Mouse (Mus musculus): ENCODE results near the gene Crocc.

The Crocc gene

DNA sequence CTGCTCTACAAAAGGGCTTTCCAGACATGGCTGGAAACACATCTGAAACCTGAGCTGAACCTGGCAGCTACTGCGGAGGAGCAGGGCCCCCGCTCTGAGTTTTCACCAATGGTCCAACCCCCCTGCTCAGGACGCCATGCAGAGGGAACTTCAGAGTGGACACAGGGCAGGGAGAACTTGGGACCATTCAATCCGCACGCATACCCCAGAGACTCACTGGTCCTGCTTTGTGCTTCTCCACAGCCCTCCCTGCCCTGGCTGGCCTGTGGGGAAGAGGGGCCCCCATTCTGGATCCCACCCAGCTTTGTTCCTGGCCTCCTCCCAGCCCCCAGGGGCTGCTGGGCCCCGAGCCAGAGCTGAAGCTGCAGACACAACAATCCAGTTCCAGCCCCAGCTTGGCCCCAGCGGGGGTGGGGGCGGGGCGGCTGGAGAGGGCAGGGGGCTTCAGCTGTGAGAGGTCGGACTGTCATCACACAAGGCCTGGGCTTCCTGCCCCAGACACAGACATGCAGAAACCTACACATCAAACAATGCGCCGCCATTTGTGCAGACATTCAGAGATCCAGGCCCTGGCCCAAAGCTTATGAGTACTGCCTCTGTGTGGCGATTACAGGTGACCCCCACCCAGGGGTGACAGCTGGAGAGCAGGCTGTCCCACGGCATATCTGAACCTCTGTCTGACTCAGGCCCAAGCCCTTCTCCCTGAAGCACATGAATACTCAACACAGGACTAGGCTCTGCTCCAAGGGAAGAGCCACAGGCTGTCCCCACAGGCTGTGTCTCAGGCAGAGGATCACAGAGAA, 39.3 kb downstream of the Crocc start:
- in situ Hi-C loops (cut with MboI): no loop called here

DNA sequence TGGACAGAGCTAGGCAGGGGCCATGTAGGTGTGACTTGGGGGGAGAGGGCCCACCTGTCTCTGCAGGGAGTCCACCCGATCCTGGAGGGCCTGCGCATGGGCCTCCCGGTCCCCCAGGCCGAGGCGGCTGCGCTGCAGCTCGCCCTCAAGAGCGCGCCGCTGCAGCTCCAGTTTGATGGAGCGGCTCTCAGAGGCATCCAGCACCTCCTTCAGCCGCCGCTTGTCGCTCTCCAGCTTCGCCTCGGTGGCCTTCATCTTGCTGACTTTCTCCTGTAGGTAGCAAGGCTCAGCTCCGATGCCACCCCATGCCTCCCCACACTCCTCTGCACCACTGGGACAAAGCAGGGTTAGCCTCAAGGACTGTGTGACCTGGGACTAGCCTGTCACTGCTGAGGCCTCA, 40.1 kb downstream of the Crocc start:
- in situ Hi-C loops (cut with MboI): no loop called here

DNA sequence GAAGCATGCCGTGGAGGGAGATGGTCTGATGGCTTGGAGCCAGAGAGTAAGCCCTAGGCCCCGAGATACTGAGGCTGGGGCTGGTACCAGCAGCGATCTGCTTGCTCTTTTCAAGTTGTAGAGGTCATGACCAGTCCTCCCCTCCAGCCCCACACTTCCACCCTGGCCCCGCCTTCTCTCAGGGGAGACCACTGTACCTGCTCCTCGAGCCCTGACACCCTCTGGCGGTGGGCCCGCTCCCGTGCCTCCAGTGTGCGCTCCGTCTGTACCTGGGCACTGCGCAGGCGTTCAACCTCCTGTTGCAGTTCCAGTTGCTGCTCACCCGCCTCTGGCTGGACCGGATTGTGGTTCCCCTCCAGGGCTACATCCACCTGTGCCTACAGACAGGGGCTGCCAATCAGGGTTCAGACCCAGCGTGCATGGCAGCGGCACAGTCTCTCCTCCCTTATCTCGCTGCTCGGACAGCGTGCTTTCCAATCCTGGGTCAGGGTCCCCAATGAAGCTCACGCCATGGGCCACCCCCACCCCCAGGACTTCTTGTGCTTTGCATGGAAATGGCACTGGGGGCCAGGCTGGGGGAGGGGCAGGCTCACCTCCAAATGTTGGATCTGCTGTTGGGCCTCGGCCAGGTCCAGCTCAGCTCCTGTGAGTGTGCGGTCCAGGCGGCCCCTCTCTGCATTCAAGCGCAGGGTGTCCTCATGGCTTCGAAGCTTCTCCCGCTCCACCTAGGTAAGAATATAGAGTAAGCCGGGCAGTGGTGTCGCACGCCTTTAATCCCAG, 42.5 kb downstream of the Crocc start:
- in situ Hi-C loops (cut with MboI): no loop called here

- in situ Hi-C loops (cut with MboI): no loop called here
Measured at GRCm38 (mm10) chr4:141016311-141016710, 44.0 kb downstream of the Crocc start.

- in situ Hi-C loops (cut with MboI): no loop called here
Measured at GRCm38 (mm10) chr4:141015356-141015755, 45.0 kb downstream of the Crocc start.

DNA sequence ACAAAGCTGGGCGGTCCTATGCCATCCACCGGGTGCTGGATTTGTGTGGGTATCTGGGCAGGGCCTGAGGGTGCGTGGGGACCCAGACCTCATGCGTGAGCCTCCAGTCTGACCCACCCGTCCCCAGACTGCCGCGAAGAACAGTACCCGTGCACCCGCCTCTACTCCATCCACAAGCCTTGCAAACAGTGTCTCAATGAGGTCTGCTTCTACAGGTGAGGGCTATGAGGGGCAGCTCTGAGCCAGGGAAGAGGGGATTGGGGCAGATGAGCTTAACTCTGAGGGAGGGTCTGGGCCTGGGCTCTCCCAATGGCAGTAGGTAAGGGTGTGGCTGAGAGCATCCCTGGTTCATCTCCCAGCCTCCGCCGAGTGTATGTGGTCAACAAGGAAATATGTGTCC, 45.5 kb downstream of the Crocc start:
- in situ Hi-C loops (cut with MboI): no loop called here

DNA sequence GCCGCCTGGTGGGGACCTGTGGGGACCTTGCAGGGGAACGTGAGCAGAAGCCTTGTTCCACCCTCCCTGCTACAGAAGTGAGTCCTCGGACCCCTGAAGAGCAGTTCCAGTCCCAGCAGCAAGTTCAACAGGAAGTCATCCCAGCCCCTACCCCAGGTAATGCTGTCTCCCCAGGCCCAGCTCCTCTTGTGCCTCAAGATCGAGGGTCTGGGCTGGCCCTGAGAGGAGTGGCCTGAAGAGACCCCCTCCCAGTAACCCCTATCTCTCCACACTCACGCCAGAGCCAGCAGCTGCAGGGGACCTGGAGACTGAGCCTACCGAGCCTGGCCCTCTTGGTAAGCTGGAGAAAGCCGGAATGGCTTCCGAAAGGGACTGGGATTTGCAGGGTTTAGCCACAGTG, 46.2 kb downstream of the Crocc start:
- in situ Hi-C loops (cut with MboI): no loop called here

DNA sequence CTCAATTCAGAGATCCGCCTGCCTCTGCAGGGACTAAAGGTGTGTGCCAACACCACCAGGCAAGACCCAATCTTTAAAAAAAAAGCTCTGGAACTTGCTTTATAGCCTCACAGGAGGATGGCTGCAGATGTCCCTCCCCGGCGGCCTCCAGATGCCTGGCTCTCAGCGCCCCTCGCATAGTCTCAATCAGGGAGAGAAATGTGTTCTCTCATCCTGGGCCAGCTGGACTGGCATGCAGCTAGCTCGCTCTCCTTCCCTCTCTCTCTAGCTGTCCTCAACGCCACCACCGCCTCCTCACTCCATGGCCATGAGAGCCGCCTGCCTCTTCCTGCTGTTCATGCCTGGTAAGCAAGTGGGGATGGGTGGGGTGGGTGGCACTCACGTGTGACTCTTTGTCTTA, 47.8 kb downstream of the Crocc start:
- in situ Hi-C loops (cut with MboI): no loop called here

DNA sequence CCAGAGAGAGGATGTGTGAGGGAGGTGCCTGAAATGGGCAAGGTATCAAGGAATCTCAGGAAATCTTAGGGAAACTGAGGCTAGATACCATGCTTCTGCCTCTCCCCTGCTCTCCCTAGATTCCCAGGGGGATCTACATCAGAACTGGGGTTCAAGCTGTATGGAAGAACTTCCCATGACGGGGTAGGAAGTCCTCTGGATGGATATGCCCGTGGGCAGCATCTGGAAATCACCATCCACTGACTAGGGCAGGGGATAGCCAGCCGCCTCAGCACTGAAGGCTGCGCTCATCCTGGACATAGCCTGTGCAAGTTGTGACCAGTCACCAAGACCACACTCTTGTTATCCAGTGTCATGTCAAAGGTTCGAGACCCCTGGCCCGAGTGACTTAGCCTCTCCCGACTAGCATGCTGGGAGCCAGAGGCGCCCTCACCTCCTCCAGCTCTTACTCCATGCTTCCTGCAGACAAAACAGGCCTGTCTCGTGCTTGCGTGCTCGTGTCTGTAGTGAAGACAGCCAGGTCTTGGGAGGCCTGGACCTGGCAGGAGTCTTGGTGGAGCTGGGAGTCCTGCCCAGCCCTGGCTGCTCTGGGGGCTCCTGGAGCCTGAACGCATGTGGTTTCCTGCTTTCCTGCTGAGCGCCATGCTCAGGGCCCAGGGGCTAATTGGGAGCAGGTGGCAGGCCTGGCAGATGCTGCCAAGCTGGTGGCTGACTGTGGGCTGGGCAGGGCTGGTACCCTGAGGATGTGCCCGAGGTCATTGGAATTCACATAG, 48.6 kb downstream of the Crocc start:
- in situ Hi-C loops (cut with MboI): no loop called here

DNA sequence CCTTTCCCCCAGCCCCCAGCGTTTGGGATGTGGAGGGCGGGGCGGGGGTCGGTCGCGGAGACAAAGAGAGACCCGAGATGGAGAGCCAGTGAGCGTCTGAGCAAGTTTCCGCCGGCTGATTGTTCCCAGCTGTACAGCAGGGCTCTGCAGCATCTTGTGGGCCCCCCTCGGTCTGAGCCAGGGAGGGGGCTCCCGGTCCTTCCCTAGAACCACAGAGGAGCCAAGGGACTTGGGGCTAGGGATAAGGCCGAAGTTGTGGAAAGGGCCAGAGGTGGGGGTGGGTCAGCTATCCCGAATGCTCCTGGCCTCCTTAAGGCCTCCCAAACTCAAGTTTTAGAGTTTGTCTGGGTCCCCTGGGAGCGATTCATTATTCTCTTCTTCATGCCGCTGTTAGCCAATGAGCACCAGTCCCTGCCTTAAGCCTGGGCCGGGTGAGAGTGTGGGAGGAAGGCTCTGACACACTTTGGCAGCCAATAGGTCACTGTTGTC, 49.4 kb downstream of the Crocc start:
- in situ Hi-C loops (cut with MboI): no loop called here

DNA sequence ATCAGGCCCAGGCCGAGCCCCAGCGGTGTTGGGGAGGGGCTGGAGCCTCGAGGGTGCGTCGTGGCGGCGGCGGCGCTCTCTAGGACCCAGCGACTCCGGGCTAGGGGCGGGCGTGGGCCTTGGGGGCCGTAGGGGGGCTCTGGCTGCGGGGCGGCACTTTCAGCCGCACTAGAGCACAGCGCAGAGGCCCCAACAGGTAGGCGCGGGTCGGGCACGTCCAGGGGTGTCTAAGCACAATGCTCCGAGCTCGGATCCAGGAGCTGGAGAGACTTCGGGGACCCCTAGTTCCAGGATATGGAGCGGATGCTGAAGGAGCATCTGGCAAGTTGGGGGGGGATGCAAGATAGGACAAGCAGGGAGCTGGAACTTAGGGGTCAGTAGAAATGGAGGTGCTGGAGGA, 49.8 kb downstream of the Crocc start:
- in situ Hi-C loops (cut with MboI): no loop called here

- in situ Hi-C loops (cut with MboI): no loop called here
Measured at GRCm38 (mm10) chr4:141010118-141010517, 50.2 kb downstream of the Crocc start, which contains the start of gene Mfap2. Gene Mfap2, plus strand, starts transcription at chr4:141010418.

GRCm38 (mm10) chr4:141008028-141008427, 52.3 kb downstream of the Crocc start:
- in situ Hi-C loops (cut with MboI): no loop called here

- in situ Hi-C loops (cut with MboI): no loop called here
Measured at GRCm38 (mm10) chr4:141005983-141006382, 54.4 kb downstream of the Crocc start.

- in situ Hi-C loops (cut with MboI): no loop called here
Measured at GRCm38 (mm10) chr4:140996812-140997211, 63.5 kb downstream of the Crocc start.

- in situ Hi-C loops (cut with MboI): no loop called here
Measured at GRCm38 (mm10) chr4:140995811-140996210, 64.5 kb downstream of the Crocc start.

- in situ Hi-C loops (cut with MboI): no loop called here
Measured at GRCm38 (mm10) chr4:140993846-140994245, 66.5 kb downstream of the Crocc start.

DNA sequence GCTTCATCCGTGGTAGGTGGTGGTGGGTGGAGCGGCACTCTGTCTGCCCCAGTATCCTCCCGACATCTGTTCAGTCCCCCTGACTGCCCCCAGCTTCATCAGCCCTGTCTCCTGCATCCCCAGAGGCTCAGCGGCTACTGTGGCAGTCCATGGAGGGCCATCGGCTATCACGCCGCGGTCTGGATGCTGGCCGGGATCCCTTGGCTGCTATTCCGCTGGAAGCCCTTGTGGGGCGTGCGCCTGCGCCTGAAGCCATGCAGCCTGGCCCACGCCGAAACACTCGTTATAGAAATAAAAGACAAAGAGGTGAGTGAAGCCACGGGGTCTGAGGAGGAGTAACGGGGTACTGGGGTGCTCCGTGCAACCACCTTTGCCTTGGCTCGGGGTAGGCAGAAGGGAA, 68.1 kb downstream of the Crocc start:
- in situ Hi-C loops (cut with MboI): no loop called here

DNA sequence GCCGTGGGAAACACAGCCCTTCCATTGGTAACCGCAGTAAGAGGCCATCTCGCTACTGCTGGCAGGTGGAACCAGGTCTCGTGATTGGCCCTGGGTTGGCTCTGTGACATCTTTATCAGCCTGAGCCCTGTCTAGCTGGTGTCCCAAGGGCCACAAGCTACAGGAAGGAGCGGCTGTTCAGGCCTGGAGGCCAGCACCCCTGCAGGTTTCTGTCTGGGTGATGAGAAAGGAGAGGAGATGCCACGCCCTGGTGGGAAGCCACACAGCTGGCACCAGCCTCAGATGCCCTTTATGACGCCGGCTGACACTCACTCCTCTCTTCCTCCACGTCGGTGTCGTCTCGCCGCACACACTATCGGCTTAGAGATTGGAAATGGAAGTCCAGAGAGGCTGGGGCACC, 70.9 kb downstream of the Crocc start:
- in situ Hi-C loops (cut with MboI): no loop called here

DNA sequence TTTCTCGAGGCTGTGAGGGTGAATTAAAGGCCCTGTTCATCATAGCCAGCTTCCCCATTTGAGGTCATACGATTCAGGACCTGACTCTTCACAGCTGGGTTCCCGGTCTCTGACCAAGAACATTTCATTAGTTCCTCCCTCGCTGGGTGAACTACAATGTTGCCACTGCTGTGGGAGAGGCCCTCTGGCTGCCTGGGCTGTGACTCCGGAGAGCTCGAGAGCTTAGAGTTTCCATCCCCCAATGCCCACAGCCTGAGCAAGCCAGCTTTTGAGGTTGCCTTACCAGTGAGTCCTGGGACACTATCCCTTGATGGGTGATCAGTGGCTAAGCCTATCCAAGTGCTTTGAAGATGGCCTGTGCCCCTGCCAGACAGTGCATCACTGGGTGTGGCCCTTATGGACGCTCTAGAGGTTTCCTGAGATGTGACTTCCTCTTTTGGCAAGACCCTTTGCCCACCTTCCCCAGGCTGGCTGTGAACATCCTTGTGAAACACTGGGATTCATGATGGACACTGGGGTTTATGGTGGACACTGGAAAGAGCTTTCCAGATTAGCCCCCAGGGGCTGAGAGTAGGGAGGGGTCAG, 71.6 kb downstream of the Crocc start:
- in situ Hi-C loops (cut with MboI): no loop called here

GRCm38 (mm10) chr4:140987476-140987875, 72.9 kb downstream of the Crocc start:
- in situ Hi-C loops (cut with MboI): no loop called here

Measured in mature B cell (primary cell).